Mouse (Mus musculus) liver, embryonic 14.5 days (tissue): Measurements from ENCODE around the gene Tbc1d13.

ENCODE experiments used
- CTCF ChIP-seq: IDR thresholded peaks from 2 replicates; pipeline ENCODE4 v1.5.1; 2016; ENCODE audit warnings: antibody characterized with exemption, low read depth, control low read depth
- EP300 ChIP-seq: IDR thresholded peaks from 2 replicates; pipeline ENCODE4 v1.6.1; 2016; ENCODE audit warnings: antibody characterized with exemption, low read depth

GRCm38 (mm10) chr2:30182424-30182823, 48.9 kb downstream of the Tbc1d13 start:
- TF ChIP-seq CTCF (no peak), EP300 (no peak)
